Mouse (Mus musculus): ENCODE measurements around the gene Las1l. TPM values are rescaled to one million over a fixed set of nuclear protein-coding genes. Genes with fewer than 3 reads are reported as not detected.
"Not testable (repeated sequence)": the region's sequence is repeated elsewhere in the genome, so short reads cannot be mapped to it uniquely, and the experiment has no call there.

The Las1l gene
- polyA plus RNA-seq, 1 experiment from 2014 or later = 31.3 TPM

- DNase-seq (ENCODE audit: low spot score) = no peak
- Histone ChIP-seq H3K4me3 (ENCODE audit: low read depth, low read length) (no peak overlapping the region), H3K27me3 (replicated peaks; ENCODE audit: control insufficient read depth, insufficient read depth, low read length) (no peaks in the 10 kb centered on the region), H3K4me2 (ENCODE audit: low read depth, low read length) (no peak overlapping the region), H3K9ac (ENCODE audit: low read depth, low read length) (no peak overlapping the region), H3K27ac (replicated peaks; ENCODE audit: low read depth, low read length) (no peak overlapping the region), H3K36me3 (ENCODE audit: control insufficient read depth, insufficient read depth, low read length) (no peaks in the 10 kb centered on the region), H3K4me1 (ENCODE audit: control insufficient read depth, insufficient read depth, low read length) (no peaks in the 10 kb centered on the region), H3K9me3 (ENCODE audit: control insufficient read depth, low read length) (no peaks in the 10 kb centered on the region)
- 89% methylated on average over 5 of the region's 6 CpGs for WGBS
- no peak for ATAC-seq (ENCODE audit: low read depth)
Measured at GRCm38 (mm10) chrX:95965036-95965435, 8.3 kb upstream of the Las1l start.

- 51% methylated on average over 2 of the region's 2 CpGs for WGBS
Measured at GRCm38 (mm10) chrX:95963366-95963765, 6.6 kb upstream of the Las1l start.

GRCm38 (mm10) chrX:95957461-95957860 lies 699 bp upstream of the Las1l start:
- WGBS = 38% methylated on average over 11 of the region's 11 CpGs
- Histone ChIP-seq H3K27ac (replicated peaks; ENCODE audit: low read depth, low read length) (peak overlapping the region; percentile 33; the same call in 1 of the 2 replicates), H3K4me2 (ENCODE audit: low read depth, low read length) (peak overlapping the region; percentile 55), H3K4me3 (ENCODE audit: low read depth, low read length) (peak overlapping the region; percentile 30), H3K9ac (ENCODE audit: low read depth, low read length) (peak overlapping the region; percentile 45; the same call in 1 of the 2 replicates)
- not testable (repeated sequence) for H3K36me3 ChIP-seq (ENCODE audit: control insufficient read depth, insufficient read depth, low read length); H3K27me3 ChIP-seq (replicated peaks; ENCODE audit: control insufficient read depth, insufficient read depth, low read length); H3K4me1 ChIP-seq (ENCODE audit: control insufficient read depth, insufficient read depth, low read length); ATAC-seq (ENCODE audit: low read depth); H3K9me3 ChIP-seq (ENCODE audit: control insufficient read depth, low read length); DNase-seq (ENCODE audit: low spot score)

More at GRCm38 (mm10) chrX:95963366-95963765, 6.6 kb upstream of the Las1l start:
- Histone ChIP-seq H3K9ac (ENCODE audit: low read depth, low read length) (no peak overlapping the region), H3K36me3 (ENCODE audit: control insufficient read depth, insufficient read depth, low read length) (no peaks in the 10 kb centered on the region), H3K4me3 (ENCODE audit: low read depth, low read length) (no peak overlapping the region), H3K4me1 (ENCODE audit: control insufficient read depth, insufficient read depth, low read length) (no peaks in the 10 kb centered on the region), H3K27me3 (replicated peaks; ENCODE audit: control insufficient read depth, insufficient read depth, low read length) (no peaks in the 10 kb centered on the region), H3K27ac (replicated peaks; ENCODE audit: low read depth, low read length) (no peak overlapping the region), H3K9me3 (ENCODE audit: control insufficient read depth, low read length) (no peaks in the 10 kb centered on the region), H3K4me2 (ENCODE audit: low read depth, low read length) (no peak overlapping the region)
- ATAC-seq (ENCODE audit: low read depth) (no peak), DNase-seq (ENCODE audit: low spot score) (no peak)

- no peaks in the 10 kb centered on the region; the same call in 1 of the 2 replicates for H3K27me3 ChIP-seq (replicated peaks; ENCODE audit: control insufficient read depth, insufficient read depth, low read length)
- no peaks in the 10 kb centered on the region for H3K4me1 ChIP-seq (ENCODE audit: control insufficient read depth, insufficient read depth, low read length)
- H3K9ac ChIP-seq (ENCODE audit: low read depth, low read length) = no peak overlapping the region
- no peak overlapping the region for H3K4me3 ChIP-seq (ENCODE audit: low read depth, low read length)
- no peak overlapping the region for H3K27ac ChIP-seq (replicated peaks; ENCODE audit: low read depth, low read length)
- WGBS = 33% methylated on average over 3 of the region's 3 CpGs
- peaks cover 18% of the 10 kb centered on the region; the same call in 1 of the 2 replicates for H3K36me3 ChIP-seq (ENCODE audit: control insufficient read depth, insufficient read depth, low read length)
- H3K9me3 ChIP-seq (ENCODE audit: control insufficient read depth, low read length) = no peaks in the 10 kb centered on the region
- DNase-seq (ENCODE audit: low spot score) = peak; percentile 26
- H3K4me2 ChIP-seq (ENCODE audit: low read depth, low read length) = no peak overlapping the region
- no peak for ATAC-seq (ENCODE audit: low read depth)
Measured at GRCm38 (mm10) chrX:95950776-95951175, 6.0 kb downstream of the Las1l start.

GRCm38 (mm10) chrX:95948135-95948534 lies 8.6 kb downstream of the Las1l start:
- Histone ChIP-seq H3K36me3 (ENCODE audit: control insufficient read depth, insufficient read depth, low read length) (peaks cover 25% of the 10 kb centered on the region; the same call in 1 of the 2 replicates), H3K4me3 (ENCODE audit: low read depth, low read length) (no peak overlapping the region), H3K4me1 (ENCODE audit: control insufficient read depth, insufficient read depth, low read length) (no peaks in the 10 kb centered on the region), H3K9me3 (ENCODE audit: control insufficient read depth, low read length) (no peaks in the 10 kb centered on the region), H3K27me3 (replicated peaks; ENCODE audit: control insufficient read depth, insufficient read depth, low read length) (no peaks in the 10 kb centered on the region; the same call in 1 of the 2 replicates), H3K27ac (replicated peaks; ENCODE audit: low read depth, low read length) (no peak overlapping the region), H3K4me2 (ENCODE audit: low read depth, low read length) (no peak overlapping the region), H3K9ac (ENCODE audit: low read depth, low read length) (no peak overlapping the region)
- ATAC-seq (ENCODE audit: low read depth) (no peak), DNase-seq (ENCODE audit: low spot score) (no peak)
- WGBS = 90% methylated on average over 4 of the region's 4 CpGs

- Histone ChIP-seq H3K27me3 (replicated peaks; ENCODE audit: control insufficient read depth, insufficient read depth, low read length) (no peaks in the 10 kb centered on the region; the same call in 1 of the 2 replicates), H3K4me1 (ENCODE audit: control insufficient read depth, insufficient read depth, low read length) (no peaks in the 10 kb centered on the region), H3K4me2 (ENCODE audit: low read depth, low read length) (no peak overlapping the region), H3K4me3 (ENCODE audit: low read depth, low read length) (no peak overlapping the region), H3K9ac (ENCODE audit: low read depth, low read length) (no peak overlapping the region), H3K27ac (replicated peaks; ENCODE audit: low read depth, low read length) (no peak overlapping the region), H3K36me3 (ENCODE audit: control insufficient read depth, insufficient read depth, low read length) (peaks cover 25% of the 10 kb centered on the region; the same call in 1 of the 2 replicates), H3K9me3 (ENCODE audit: control insufficient read depth, low read length) (no peaks in the 10 kb centered on the region)
- DNase-seq (ENCODE audit: low spot score) (no peak), ATAC-seq (ENCODE audit: low read depth) (no peak)
- WGBS = 89% methylated on average over 2 of the region's 2 CpGs
Measured at GRCm38 (mm10) chrX:95945496-95945895, 11.3 kb downstream of the Las1l start.

- Histone ChIP-seq H3K4me3 (ENCODE audit: low read depth, low read length) (no peak overlapping the region), H3K9ac (ENCODE audit: low read depth, low read length) (no peak overlapping the region), H3K9me3 (ENCODE audit: control insufficient read depth, low read length) (no peaks in the 10 kb centered on the region), H3K4me2 (ENCODE audit: low read depth, low read length) (no peak overlapping the region), H3K27me3 (replicated peaks; ENCODE audit: control insufficient read depth, insufficient read depth, low read length) (no peaks in the 10 kb centered on the region), H3K27ac (replicated peaks; ENCODE audit: low read depth, low read length) (no peak overlapping the region), H3K4me1 (ENCODE audit: control insufficient read depth, insufficient read depth, low read length) (no peaks in the 10 kb centered on the region), H3K36me3 (ENCODE audit: control insufficient read depth, insufficient read depth, low read length) (peaks cover 16% of the 10 kb centered on the region; the same call in 1 of the 2 replicates)
- WGBS = 86% methylated on average over 2 of the region's 2 CpGs
- no peak for DNase-seq (ENCODE audit: low spot score)
- no peak for ATAC-seq (ENCODE audit: low read depth)
Measured at GRCm38 (mm10) chrX:95935481-95935880, 21.3 kb downstream of the Las1l start.

- ATAC-seq (ENCODE audit: low read depth) = no peak
- no peaks in the 10 kb centered on the region for H3K4me1 ChIP-seq (ENCODE audit: control insufficient read depth, insufficient read depth, low read length)
- 89% methylated on average over 3 of the region's 3 CpGs for WGBS
- no peak overlapping the region for H3K27ac ChIP-seq (replicated peaks; ENCODE audit: low read depth, low read length)
- no peaks in the 10 kb centered on the region for H3K27me3 ChIP-seq (replicated peaks; ENCODE audit: control insufficient read depth, insufficient read depth, low read length)
- no peak overlapping the region for H3K4me2 ChIP-seq (ENCODE audit: low read depth, low read length)
- H3K4me3 ChIP-seq (ENCODE audit: low read depth, low read length) = no peak overlapping the region
- DNase-seq (ENCODE audit: low spot score) = no peak
- H3K9ac ChIP-seq (ENCODE audit: low read depth, low read length) = no peak overlapping the region
- H3K9me3 ChIP-seq (ENCODE audit: control insufficient read depth, low read length) = no peaks in the 10 kb centered on the region
- no peaks in the 10 kb centered on the region for H3K36me3 ChIP-seq (ENCODE audit: control insufficient read depth, insufficient read depth, low read length)
Measured at GRCm38 (mm10) chrX:95902716-95903115, 54.0 kb downstream of the Las1l start.

All from embryonic facial prominence, embryonic 14.5 days (tissue).